Mouse (Mus musculus): ENCODE measurements at regions not wholly inside any gene's neighbourhood (a gene's known extent, or its start where the extent isn't known, plus 50 kb on each side); places are given as distances from the start of the nearest gene placed in this dataset.

DNA sequence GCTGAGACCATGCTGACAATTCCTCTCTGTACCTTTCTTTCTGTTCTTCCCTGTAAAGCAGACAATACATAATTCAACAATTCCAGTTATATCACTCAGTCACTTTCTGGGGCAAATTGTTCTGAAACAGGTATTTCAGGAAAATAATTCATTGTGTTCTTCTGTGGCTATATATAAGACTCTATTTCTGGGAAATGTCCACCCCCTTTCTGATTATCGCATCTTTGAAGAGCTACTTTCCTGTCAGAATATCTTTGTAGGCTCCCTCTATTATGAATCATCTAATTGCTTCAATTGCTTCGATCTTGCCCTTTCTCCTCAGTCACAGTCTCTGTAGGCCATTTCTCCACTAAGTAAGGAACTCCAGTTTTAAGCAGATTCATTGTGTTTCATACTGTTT, 1408.9 kb downstream of the Basp1 start:
- no peaks in the 10 kb centered on the region for H3K36me3 ChIP-seq (ENCODE audit: control insufficient read depth, insufficient read depth, low read length)
- no peak for DNase-seq (ENCODE audit: low spot score)
- 88% methylated on average over 2 of the region's 2 CpGs for WGBS

GRCm38 (mm10) chr15:23979506-23979905, 1430.7 kb downstream of the Cdh18 start:
- 87% methylated on average over 3 of the region's 3 CpGs for whole genome bisulfite sequencing
- Histone ChIP-seq H3K4me1 (ENCODE audit: control insufficient read depth, insufficient read depth, low read length) (no peaks in the 10 kb centered on the region), H3K4me2 (ENCODE audit: low read depth, low read length) (no peak overlapping the region), H3K9ac (ENCODE audit: low read depth, low read length) (no peak overlapping the region), H3K27me3 (replicated peaks; ENCODE audit: control insufficient read depth, insufficient read depth, low read length) (no peaks in the 10 kb centered on the region), H3K27ac (replicated peaks; ENCODE audit: low read depth, low read length) (no peak overlapping the region), H3K4me3 (ENCODE audit: low read depth, low read length) (no peak overlapping the region), H3K9me3 (ENCODE audit: control insufficient read depth, low read length) (no peaks in the 10 kb centered on the region), H3K36me3 (ENCODE audit: control insufficient read depth, insufficient read depth, low read length) (no peaks in the 10 kb centered on the region)
- no peak for ATAC-seq (ENCODE audit: low read depth)
- DNase-seq (ENCODE audit: low spot score): no peak

More for the DNA sequence above, 1408.9 kb downstream of the Basp1 start:
- no peak overlapping the region for H3K4me2 ChIP-seq (ENCODE audit: low read depth, low read length)
- no peak for ATAC-seq (ENCODE audit: low read depth)
- no peak overlapping the region for H3K27ac ChIP-seq (replicated peaks; ENCODE audit: low read depth, low read length)
- no peak overlapping the region for H3K9ac ChIP-seq (ENCODE audit: low read depth, low read length)
- no peaks in the 10 kb centered on the region for H3K27me3 ChIP-seq (replicated peaks; ENCODE audit: control insufficient read depth, insufficient read depth, low read length)
- H3K9me3 ChIP-seq (ENCODE audit: control insufficient read depth, low read length): no peaks in the 10 kb centered on the region
- H3K4me3 ChIP-seq (ENCODE audit: low read depth, low read length): no peak overlapping the region
- H3K4me1 ChIP-seq (ENCODE audit: control insufficient read depth, insufficient read depth, low read length): no peaks in the 10 kb centered on the region
